Mouse (Mus musculus) granulocyte monocyte progenitor cell, adult 5-6 weeks (primary cell): Measurements from ENCODE around the gene Ankmy1. TPM values are rescaled to one million over a fixed set of nuclear protein-coding genes. Genes with fewer than 3 reads are reported as not detected.

Source experiments
- ATAC-seq: replicated peaks from 2 replicates; pipeline ENCODE4 v1.8.0; 2016; ENCODE audit warnings: mild to moderate bottlenecking, moderate TSS enrichment, inconsistent platforms; ENCODE audit not compliant: poor library complexity, severe bottlenecking
- total RNA-seq, 2 experiments: library from RNA; stranded (forward) in 1 of 2; stranded (reverse) in 1 of 2; fragments of 200-712, 200-1000 nt in 1 of 2; fragments of >200 nt in 1 of 2; fragmentation: Nextera tagmentation in 1 of 2; gene quantifications; 2 replicates each; pipeline ENCODE4 v1.2.3; 2014 to 2017

Ankmy1 gene
- not detected in 2 replicates for total RNA-seq (2014; fragmentation: Nextera tagmentation)
- total RNA-seq (2017), result 0.15 and 0.34 TPM in 2 replicates

DNA sequence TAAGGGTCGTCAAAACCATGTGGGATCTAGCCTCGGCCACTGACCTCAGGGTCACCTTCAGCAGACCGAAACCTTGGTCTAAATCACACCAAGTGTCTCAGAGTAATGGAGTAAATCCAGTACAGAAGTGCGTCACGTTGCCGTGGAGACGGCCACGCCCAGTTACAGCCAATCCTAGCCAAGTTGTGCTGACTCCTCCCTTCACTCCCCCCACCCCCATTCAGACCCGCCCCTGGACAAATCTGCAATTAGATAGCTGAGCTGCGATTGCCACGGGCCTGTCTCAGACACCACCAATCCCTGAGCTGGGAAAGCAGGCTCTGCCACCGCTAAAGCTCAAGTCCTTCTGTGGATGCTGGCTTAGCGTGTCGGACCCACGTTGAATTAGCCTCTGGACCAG lies at the start of gene Ankmy1:
TSS of gene Ankmy1 (minus strand) at position 121 of the 400 bp plus-strand sequence.
- ATAC-seq, result no peak

DNA sequence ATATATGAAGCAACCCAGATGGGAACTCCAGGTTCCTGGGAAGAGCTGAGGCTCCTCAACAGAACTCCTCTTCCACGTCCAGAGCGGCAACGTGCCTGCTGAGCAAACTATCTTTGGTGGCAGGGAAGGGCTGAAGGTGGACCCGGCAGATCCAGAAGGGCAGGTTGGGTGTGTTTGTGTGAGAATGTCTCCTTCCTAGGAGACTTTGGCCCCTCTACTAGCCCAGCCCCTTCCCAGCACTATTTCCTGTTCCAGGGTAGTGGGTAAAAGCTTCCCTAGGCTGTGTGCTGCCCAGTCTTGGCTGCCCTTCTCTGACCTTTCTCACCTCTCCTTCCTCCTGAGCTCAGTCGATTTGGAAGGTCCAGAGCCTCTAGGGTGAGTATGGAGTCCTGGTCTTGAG lies 47.9 kb upstream of the Ankmy1 start, which contains the start of gene Gpr35:
TSS of gene Gpr35 (plus strand) at position 259 of the 400 bp plus-strand sequence.
- no peak for ATAC-seq

DNA sequence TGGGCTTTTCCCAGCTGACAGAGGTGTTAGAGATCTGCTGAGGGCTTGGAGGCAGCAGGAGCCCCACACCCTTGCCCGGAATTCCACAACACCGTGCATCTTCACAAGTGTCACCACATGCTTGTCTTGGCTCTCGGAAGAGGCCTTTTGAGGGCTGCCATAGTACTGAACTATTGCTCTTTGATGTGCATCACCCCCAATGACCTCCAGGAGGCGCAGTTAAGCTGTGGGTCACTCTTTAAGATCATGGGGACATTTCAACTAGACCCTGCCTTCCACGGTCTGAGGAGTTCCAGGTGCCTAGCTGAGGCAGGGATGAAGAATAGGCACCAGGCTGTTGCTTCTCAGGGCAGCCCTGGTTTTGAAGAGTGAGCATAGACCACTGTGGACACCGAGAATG lies 46.7 kb upstream of the Ankmy1 start:
- ATAC-seq, result peak; percentile 71

DNA sequence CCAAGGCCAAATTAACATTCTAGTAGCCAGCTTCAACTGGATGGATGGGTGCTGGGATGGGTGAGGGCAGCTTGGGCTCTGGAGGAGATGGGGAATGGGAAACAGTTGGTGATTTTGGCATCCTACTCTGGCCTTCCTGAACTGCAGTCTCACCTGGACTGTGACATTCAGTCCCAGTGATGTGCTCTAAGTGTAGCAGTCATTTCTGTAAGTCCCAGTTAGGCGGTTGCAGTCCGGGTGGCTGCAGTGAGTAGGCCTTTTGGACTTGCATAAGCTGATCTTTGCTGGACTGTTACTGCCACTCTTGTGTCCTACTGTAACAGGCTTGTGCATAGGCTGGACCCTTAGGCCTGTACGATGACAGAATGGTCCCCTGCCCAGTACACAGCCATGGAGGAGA lies 45.3 kb upstream of the Ankmy1 start:
- no peak for ATAC-seq

DNA sequence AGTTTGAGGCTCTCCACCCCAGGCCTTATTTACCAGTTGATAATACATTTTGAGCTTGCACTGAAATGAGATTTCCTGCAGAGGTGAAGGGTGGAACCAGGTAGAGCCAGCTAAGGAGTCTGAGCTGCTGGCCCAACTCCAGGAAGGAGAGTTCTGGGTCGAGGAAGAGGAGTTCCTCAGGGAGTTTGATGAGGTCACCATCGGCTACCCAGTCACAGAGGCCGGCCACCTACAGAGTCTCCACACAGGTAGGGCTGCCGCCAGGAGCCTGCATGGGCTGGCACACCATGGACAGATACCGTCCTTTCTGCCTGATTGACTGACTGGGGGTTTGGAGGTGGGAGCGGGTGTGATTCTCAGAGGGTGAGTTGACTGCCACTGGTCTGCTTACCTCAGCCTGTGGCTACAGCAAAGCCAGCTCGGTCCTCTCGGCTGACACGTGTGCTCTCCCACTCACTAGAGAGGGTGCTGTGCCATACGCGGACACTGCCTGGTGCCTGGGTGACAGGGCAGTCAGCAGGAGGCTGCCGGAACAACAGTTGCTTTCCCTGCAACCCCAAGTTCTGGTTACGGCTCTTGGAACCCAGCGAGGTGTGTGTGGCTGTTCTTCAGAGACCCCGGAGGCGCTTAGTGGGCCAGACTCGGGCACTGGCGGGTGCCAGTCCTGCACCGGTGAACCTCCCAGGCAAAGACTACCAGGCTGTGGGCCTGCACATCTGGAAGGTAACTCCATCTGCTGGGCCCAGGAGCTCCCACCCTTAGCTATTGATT lies 40.7 kb upstream of the Ankmy1 start:
- no peak for ATAC-seq

DNA sequence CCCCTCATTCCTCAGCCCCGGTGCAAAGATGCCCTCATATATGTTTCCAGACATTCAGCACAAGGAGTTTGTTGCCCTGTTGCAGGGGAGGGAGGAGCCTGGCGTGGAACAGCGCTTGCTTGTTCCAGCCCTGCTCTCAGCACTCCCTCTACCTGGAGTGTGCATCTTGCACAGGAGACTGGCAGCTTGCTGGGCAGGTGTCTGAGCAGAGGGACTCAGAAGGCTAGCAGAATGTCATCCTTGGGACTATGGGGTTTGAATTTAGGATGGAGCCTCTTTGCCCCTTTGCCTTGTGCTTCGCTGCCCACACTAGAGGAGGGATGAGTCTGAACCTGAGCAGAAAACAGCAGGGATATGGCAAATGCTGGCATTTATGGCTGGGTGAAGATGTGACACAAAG lies 37.0 kb upstream of the Ankmy1 start:
- no peak for ATAC-seq

DNA sequence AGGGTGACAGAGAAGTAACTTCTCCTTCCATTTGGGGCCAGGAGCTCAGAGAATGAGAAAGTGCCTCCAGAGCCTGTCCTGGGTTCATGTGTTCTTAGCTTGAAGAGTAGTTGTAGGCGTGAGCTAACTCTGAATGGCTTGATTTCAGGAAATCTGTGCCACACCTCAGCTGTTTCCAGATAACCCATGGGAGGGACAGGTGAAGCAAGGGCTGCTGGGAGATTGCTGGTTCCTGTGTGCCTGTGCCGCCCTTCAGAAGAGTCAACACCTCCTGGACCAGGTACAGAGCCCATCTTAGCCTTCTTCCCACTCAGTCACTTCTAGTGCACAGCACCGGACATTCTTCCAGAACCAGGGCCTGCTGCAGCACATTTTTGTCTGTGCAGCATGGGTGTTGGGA lies 35.1 kb upstream of the Ankmy1 start:
- no peak for ATAC-seq

DNA sequence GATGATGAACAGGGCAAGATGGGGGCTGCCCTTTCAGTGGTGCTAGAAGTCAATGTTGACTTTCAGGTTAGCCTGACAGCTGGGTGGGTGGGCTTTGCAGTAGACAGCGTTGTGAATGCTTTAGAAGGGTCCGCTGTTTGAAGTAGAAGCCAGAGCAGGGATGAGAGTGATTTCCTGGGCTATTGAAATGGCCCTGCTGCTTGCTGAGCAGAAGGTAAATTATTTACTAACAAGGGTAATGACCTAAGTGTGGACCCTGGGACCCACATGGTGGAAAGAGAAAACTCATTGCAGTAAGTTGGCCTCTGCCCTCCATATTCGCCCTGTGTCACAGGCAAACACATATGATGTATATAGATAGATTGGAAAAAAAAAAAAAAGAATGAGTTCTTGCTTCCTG lies 33.8 kb upstream of the Ankmy1 start:
- ATAC-seq, result no peak

DNA sequence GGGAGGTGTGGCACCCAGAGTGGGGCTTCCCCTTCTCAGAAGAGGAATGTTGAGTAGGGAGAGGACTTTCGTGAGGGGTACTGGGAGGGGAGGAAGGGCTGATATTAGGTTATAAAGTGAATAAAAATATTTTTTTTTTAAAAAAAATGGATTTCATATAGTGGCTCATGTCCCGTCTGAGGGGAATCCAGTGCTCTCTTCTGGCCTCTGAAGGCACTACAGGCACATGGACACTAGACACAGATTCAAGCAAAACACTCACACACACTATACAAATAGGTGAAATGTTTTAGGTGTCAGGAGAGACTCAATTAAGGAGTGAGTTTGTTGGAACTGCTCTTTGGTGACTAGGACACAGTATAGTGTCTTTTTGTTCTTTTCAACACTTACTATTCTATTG lies 33.3 kb upstream of the Ankmy1 start:
- ATAC-seq, result no peak

DNA sequence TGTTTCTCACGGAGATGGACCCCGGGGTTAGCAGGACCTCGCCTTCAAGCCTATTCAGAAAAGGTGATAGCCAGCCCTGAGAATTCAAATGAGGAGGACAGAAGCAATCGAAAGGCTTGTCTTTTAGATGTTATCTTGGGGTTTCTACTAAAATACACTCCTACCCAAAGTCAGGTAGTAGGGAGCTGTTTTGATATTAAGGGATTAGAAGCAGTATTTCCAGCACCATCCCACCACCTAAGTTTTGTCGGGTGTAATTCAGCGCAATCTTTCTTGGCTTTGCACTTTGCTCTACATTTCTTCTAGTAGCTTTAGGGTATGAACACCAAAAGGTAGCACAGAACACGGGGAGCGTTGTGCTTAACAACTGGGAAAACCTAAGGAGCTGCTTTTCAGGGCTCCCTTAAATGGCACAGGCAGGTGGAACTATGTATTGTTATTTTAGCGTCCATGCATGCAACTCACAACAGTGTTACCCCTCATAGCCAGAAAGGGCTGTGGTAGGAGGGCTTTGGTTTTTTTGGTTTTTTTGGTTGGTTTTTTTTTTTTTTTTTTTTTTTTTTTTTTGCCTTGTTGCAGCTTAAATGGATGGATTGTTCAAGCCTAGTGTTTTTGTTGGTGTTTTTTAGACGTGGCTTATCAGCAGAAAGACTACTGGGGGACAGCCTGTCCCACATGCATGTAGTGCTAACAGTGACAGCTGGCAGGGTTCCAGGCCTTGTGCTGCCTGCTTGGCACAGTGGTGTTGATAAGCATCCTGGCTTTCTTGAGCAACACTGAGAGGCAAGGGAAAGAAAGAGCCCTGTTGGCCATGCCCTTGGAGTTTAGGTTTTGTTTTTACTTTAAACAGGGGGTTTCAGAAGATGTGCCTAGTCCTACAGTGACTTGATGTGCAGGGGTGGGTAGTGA lies 32.6 kb upstream of the Ankmy1 start:
- no peak for ATAC-seq

DNA sequence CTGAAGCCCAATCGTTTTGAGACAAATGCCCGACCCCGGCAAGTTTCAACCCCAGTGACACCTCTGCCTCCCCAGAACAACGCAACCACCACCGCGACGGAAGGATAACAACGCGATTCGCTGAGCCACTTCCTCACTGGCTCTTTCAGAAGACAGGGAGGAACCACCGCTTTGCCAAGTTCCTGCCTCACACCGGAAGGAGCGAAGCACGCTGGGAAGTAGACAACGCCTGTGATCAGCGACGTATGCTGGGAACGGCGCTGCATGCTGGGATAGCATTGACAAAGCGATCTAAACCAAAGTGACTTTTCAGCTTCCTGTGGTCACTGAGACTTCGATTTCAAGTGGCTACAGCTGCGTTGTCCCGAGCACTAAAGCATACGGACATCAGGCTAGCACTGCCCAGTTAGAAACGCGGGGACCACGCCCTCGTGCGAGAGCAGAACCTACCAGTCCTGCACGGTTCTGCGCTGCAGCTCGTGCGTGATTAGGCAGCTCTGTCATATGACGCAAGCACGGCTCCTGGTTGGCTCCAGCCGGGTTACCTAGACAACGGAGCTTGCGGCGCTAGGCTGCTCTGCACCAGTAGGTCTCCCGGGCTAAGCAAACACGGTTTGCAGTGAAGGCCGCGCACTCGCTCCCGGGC lies 31.6 kb upstream of the Ankmy1 start, which contains the start of gene Capn10:
TSS of gene Capn10 (plus strand) at position 195 of the 646 bp plus-strand sequence.
- peak; percentile 88 for ATAC-seq

DNA sequence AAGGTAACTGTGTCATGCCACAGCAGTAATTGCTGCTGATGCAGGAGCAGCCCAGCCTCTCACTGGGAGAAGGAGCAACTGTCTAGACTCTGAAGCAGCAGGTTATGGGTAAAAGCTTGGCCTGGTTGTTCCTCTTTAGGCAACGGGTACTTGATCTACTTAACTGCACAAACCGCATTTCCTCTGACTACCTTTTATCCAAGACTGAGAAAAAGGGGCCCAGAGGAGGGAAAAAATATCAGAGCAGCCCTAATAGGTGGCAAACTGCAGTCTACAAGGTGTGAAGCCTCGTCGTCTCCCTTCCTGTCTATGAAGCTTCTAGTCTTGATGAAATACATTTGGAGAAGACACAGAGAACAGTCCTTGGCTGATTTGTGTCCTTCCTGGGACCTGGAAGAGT lies 30.9 kb upstream of the Ankmy1 start:
- ATAC-seq, result no peak; the same call in 1 of the 2 replicates

DNA sequence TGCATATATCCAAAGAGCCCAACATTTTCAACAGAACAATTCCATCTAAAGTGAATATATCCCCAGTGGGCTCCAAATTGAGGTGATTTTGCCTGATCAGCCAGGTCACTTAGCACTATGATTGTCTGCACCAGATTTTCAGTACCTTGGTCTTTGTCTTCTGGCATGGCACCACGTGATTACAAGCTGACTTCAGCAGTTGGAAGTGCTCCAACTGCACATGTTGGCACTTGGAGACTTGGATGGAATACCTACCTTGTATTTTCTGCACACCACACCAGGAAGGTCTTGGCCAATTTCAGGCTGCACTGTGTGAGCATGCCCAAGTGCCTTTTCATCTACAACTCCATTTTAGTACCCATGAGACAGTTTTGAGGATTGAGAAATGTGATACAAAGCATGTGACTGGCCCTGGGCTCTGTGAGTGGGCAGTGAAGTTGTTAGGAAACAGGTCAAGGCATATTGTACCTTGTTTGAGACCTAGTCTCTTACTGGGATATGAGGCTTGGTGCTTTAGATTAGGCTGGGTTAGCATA lies 27.5 kb upstream of the Ankmy1 start:
- ATAC-seq, result no peak

DNA sequence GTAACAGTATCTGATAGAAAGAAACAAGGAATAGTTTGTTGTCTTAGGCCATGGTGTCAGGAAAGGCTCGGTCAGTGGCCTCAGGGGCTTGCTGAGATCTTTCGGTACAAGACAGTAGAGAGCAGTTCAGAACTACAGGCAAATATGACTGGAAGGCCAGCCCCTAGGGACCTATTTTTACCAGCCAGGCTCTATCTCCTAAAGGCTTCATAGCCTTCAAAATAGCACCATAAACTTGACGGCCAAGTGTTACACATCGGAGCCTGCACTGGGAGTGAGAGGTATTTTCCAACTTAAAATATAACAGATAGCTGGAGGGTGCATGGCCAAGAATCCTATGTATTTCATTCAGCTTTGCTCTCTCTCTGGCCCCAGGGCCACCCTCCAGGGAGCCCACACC lies 18.8 kb upstream of the Ankmy1 start:
- ATAC-seq, result no peak

DNA sequence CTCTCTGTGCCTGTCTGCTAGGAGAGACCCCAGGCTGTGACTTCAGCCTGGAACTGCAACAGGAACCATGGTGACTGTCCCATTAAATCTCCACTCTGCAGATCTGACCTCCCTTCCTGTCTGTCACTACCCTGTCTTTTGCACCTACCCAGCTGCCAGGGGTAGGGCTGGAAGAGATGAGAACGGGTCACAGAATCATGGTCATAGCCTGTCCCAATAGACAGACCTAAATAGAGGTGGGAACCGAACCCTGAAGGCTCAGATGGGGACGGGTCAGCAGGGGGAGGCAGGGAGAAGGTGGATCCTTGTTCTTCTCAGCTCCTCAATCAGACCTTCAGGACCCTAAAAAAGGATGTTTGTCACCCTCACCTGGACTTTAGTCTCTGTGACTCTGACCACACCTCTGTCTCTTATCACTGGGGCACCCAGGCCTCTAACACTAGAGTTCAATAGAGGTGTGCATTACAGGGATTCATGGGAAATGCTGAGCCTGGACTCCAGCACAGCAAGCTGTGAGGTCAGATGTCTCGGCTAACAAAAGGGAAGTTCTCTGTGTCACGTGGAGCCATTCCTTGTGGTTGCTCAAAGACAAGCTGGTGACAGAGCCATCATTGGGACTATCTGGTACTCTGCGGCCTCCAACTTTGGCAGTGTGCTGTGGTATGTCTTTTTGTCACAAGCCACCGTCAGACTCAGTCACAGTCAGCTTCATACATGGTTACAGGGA lies 17.9 kb upstream of the Ankmy1 start:
- ATAC-seq, result peak; percentile 90

DNA sequence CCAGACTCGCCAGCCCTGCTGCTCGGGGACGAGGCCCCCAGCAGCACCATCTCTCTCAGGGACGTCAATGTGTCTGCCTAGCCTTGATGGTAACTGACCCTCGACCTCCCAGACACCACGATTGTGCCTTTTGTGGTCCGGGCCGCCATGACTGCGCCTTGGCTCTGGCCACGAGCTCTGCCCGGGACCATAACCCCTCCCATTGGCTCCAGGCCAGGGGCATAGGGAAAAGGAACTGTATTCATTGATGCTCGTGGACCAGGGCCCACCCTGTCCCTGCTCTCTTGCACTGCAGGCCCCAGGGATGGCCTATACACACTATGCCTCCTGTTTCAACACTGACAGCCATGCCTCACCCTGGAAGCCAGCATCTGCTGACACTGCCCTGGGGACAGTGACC lies 17.1 kb upstream of the Ankmy1 start:
- ATAC-seq, result no peak

DNA sequence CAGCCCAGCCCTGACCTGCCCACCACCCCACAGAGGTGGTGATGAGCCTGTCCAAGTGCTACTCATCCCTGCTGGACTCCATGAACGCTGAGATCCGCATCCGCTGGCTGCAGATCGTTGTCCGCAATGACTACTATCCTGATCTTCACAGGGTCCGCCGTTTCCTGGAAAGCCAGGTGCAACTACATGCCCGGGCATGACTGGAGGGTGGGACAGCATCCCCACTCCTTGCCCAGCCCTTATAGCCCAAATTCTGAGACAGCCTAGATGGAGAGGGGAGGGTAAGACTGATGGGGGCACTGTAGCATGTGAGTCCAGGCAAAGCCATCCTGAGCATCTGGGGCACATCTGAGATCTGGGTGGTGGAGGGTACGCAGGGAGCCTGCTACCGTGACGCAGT lies 16.4 kb upstream of the Ankmy1 start:
- no peak for ATAC-seq

DNA sequence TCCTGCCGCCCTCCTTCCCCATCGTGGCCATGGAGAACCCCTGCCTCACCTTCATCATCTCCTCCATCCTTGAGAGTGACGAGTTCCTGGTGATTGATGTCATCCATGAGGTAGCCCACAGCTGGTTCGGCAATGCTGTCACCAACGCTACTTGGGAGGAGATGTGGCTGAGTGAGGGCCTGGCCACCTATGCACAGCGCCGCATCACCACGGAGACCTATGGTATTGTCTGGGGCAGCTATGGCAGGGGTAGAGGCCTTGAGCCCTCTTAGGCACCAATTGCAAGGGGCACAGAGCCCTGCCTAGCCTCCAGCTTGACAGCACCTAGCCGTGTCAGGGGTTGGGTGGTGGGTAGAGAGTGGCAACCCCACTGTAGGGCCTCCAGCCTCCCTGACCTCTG lies 14.0 kb upstream of the Ankmy1 start:
- ATAC-seq, result no peak

DNA sequence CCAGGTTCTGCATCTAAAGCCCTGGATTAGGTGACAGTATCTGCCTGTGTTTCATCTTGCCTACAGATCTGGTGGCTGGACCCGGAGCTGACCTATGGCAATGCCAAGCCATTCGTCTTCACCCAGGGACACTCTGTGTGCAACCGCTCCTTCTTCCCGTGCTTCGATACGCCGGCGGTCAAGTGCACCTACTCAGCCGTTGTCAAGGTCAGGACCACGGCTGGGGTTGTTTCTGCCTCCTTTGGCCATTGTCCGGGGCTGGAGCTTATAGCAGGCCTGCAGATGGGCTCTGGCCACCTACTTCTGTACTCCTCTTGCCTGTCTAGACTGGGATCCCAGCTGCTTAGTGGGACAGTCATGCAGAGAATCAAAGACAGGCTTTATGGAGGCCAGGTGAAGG lies 12.3 kb upstream of the Ankmy1 start:
- ATAC-seq, result no peak

DNA sequence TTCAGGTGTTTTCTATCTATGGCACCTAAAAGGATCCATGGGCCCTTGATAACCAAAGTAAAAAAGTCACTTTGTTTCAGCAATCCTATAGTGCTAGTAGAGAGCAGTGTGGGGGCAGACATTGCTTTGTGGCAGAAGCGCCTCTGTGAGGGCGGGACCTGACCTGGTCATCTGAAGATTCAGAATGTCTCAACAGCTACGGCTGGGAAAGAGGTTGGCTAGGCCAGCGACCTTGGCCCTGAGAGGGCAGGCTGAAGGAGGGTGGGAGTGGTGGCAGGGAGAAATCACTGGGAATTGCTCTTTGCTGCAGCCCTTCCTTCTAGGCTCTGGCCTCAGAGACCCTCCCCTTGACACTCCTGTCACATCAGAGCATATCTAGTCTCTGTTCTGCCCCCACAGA lies 11.5 kb upstream of the Ankmy1 start:
- ATAC-seq, result no peak
